ENCODE assay signal across 27 mouse cellular contexts in genomic region chr9:70578123-70578522, GRCm38 (mm10).
"Had no signal": no experiment of that assay in that cellular context is flagged by ENCODE, and none has a peak within 500 bp of the region (broad histone marks: within the 10 kb centered on the region; RNA-seq: fewer than 3 reads in every experiment).

No protein-coding gene starts in this region.

- H3K4me1 ChIP-seq: embryonic facial prominence, embryonic 10.5 days; embryonic facial prominence, embryonic 12.5 days; embryonic facial prominence, embryonic 13.5 days; embryonic facial prominence, embryonic 15.5 days; forebrain, embryonic 10.5 days; forebrain, embryonic 12.5 days; forebrain, embryonic 13.5 days; forebrain, embryonic 15.5 days had no signal

- H3K27ac ChIP-seq: embryonic facial prominence, embryonic 10.5 days; embryonic facial prominence, embryonic 12.5 days; embryonic facial prominence, embryonic 13.5 days; embryonic facial prominence, embryonic 15.5 days; forebrain, embryonic 10.5 days; forebrain, embryonic 12.5 days; forebrain, embryonic 13.5 days; forebrain, embryonic 15.5 days; gastrocnemius, adult 2 months; heart, adult 2 months had no signal

- H3K9me3 ChIP-seq: embryonic facial prominence, embryonic 10.5 days; embryonic facial prominence, embryonic 12.5 days; embryonic facial prominence, embryonic 13.5 days; embryonic facial prominence, embryonic 15.5 days; forebrain, embryonic 10.5 days; forebrain, embryonic 12.5 days; forebrain, embryonic 13.5 days; forebrain, embryonic 15.5 days had no signal

- ATAC-seq: forebrain, embryonic 13.5 days; forebrain, embryonic 14.5 days; forebrain, embryonic 15.5 days; forebrain, embryonic 16.5 days; forebrain, postnatal 0 days had no signal

- DNase-seq: cerebellum, adult 2 months; cerebellum, adult 8-10 months; cerebellum, adult 9-10 months; cerebellum, adult 9-11 months; cerebellum, postnatal 10 days; cerebellum, postnatal 14 days; cerebellum, postnatal 36 days; embryo, embryonic 11 days; forebrain, postnatal 0 days; gastrocnemius, adult 2 months; gastrocnemius, postnatal 10 days; gastrocnemius, postnatal 14 days; gastrocnemius, postnatal 25 days; gastrocnemius, postnatal 36 days; heart, adult 18-20 months; heart, adult 2 months had no signal

- H3K9ac ChIP-seq: embryonic facial prominence, embryonic 12.5 days; embryonic facial prominence, embryonic 13.5 days; embryonic facial prominence, embryonic 15.5 days; forebrain, embryonic 12.5 days; forebrain, embryonic 13.5 days; forebrain, embryonic 15.5 days; forebrain, postnatal 0 days had no signal

- H3K4me3 ChIP-seq: embryonic facial prominence, embryonic 10.5 days; embryonic facial prominence, embryonic 12.5 days; embryonic facial prominence, embryonic 13.5 days; embryonic facial prominence, embryonic 15.5 days; erythroblast, embryonic 14.5 days; forebrain, embryonic 10.5 days; forebrain, embryonic 12.5 days; forebrain, embryonic 13.5 days; forebrain, embryonic 15.5 days; gastrocnemius, adult 2 months; heart, adult 2 months had no signal

- H3K4me2 ChIP-seq: embryonic facial prominence, embryonic 12.5 days; embryonic facial prominence, embryonic 13.5 days; embryonic facial prominence, embryonic 15.5 days; forebrain, embryonic 12.5 days; forebrain, embryonic 13.5 days; forebrain, embryonic 15.5 days had no signal

- H3K27me3 ChIP-seq: embryonic facial prominence, embryonic 12.5 days; embryonic facial prominence, embryonic 13.5 days; embryonic facial prominence, embryonic 15.5 days; forebrain, embryonic 12.5 days; forebrain, embryonic 13.5 days; forebrain, embryonic 15.5 days had no signal
